Mouse (Mus musculus) heart, embryonic 11.5 days (tissue): ENCODE results near the gene Slpi. TPM values are rescaled to one million over a fixed set of nuclear protein-coding genes. Genes with fewer than 3 reads are reported as not detected.
"Not testable (repeated sequence)": the region's sequence is repeated elsewhere in the genome, so short reads cannot be mapped to it uniquely, and the experiment has no call there.

ENCODE experiments used
- ATAC-seq: fragments of 200-750 bp; cut with Nextera tagmentation; replicated peaks from 2 replicates; pipeline ENCODE4 v1.8.0; 2017; ENCODE audit warnings: moderate library complexity; ENCODE audit not compliant: insufficient number of reproducible peaks, low FRiP score, low TSS enrichment
- H3K27ac ChIP-seq: fragments of 300-500 bp; sonication (generic); 2 replicates; pipeline ENCODE4 v1.5.1; 2014; ENCODE audit warnings: mild to moderate bottlenecking, low read depth, low read length
- H3K27me3 ChIP-seq: fragments of 300-500 bp; sonication (generic); 2 replicates; pipeline ENCODE4 v1.6.1; 2014; ENCODE audit warnings: mild to moderate bottlenecking, low read length, mixed read lengths; ENCODE audit not compliant: control insufficient read depth, insufficient read depth
- H3K36me3 ChIP-seq: fragments of 300-500 bp; sonication (generic); 2 replicates; pipeline ENCODE4 v1.6.1; 2014; ENCODE audit warnings: mild to moderate bottlenecking, low read length, moderate library complexity, mixed read lengths; ENCODE audit not compliant: control insufficient read depth, insufficient read depth
- H3K4me1 ChIP-seq: fragments of 300-500 bp; sonication (generic); 2 replicates; pipeline ENCODE4 v1.6.1; 2014; ENCODE audit warnings: low read length; ENCODE audit not compliant: control insufficient read depth, insufficient read depth
- H3K4me2 ChIP-seq: fragments of 300-500 bp; sonication (generic); 2 replicates; pipeline ENCODE4 v1.6.1; 2014; ENCODE audit warnings: mild to moderate bottlenecking, moderate library complexity
- H3K4me3 ChIP-seq: fragments of 300-500 bp; sonication (generic); 2 replicates; pipeline ENCODE4 v1.5.1; 2014; ENCODE audit warnings: low read depth, low read length
- H3K9ac ChIP-seq: fragments of 300-500 bp; sonication (generic); 2 replicates; pipeline ENCODE4 v1.6.1; 2014; ENCODE audit warnings: mild to moderate bottlenecking, low read depth, low read length, moderate library complexity
- H3K9me3 ChIP-seq: fragments of 300-500 bp; sonication (generic); replicated peaks from 2 replicates; pipeline ENCODE4 v1.6.1; 2016; ENCODE audit warnings: low read length; ENCODE audit not compliant: control insufficient read depth
- WGBS: fragments of 180-500 bp; shearing (Covaris S2); extraction: QIAGEN DNeasy Blood & Tissue Kit; methylation state at CpG from one replicate; pipeline ENCODE4 v1.1.7; 2014; ENCODE audit not compliant: insufficient replicate concordance; 5-methylcytosine and 5-hydroxymethylcytosine counted together
- polyA plus RNA-seq: library from polyadenylated mRNA; unstranded; fragments of >200 nt; fragmentation: Nextera tagmentation; extraction: Ambion mirVana; gene quantifications from 2 replicates; pipeline ENCODE4 v1.2.1, GENCODE M21; 2014

The Slpi gene
- polyA plus RNA-seq, 1 experiment from 2014 or later, result 0.97 TPM

- WGBS, result 65% methylated on average over 5 of the region's 5 CpGs
Observed at GRCm38 (mm10) chr2:164359668-164360067, 29.2 kb downstream of the Slpi start.

GRCm38 (mm10) chr2:164359031-164359430 lies 29.9 kb downstream of the Slpi start:
- Histone ChIP-seq H3K36me3 (no peaks in the 10 kb centered on the region), H3K27me3 (peaks cover 7% of the 10 kb centered on the region), H3K9ac (no peak overlapping the region), H3K4me1 (no peaks in the 10 kb centered on the region), H3K4me2 (no peak overlapping the region), H3K9me3 (no peaks in the 10 kb centered on the region), H3K27ac (no peak overlapping the region), H3K4me3 (no peak overlapping the region)
- 83% methylated on average over 5 of the region's 5 CpGs for WGBS
- no peak for ATAC-seq

More at GRCm38 (mm10) chr2:164359668-164360067, 29.2 kb downstream of the Slpi start:
- no peaks in the 10 kb centered on the region for H3K36me3 ChIP-seq
- H3K9me3 ChIP-seq, result no peaks in the 10 kb centered on the region
- no peak overlapping the region for H3K27ac ChIP-seq
- H3K9ac ChIP-seq, result no peak overlapping the region
- H3K4me3 ChIP-seq, result no peak overlapping the region
- H3K4me2 ChIP-seq, result no peak overlapping the region
- H3K4me1 ChIP-seq, result no peaks in the 10 kb centered on the region
- no peak for ATAC-seq
- peaks cover 7% of the 10 kb centered on the region for H3K27me3 ChIP-seq

DNA sequence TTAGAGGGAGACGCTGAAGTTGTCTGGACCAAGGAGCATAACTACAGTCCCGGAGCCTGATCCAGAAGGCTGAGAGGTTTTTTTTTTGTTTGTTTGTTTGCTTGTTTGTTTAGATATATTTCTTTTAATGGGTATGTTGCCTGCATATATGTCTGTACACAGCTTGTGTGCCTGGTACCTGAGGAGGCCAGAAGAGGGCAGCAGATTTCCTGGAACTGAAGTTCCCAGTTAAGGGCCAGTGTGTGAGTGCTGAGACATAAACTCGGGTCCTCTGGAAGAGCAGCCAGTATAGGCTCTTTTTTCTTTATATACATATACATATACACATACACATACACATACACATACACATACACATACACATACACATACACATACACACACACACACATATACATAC lies 30.5 kb downstream of the Slpi start:
- Histone ChIP-seq H3K9ac (no peak overlapping the region), H3K4me3 (no peak overlapping the region), H3K9me3 (no peaks in the 10 kb centered on the region), H3K4me2 (no peak overlapping the region), H3K4me1 (no peaks in the 10 kb centered on the region), H3K36me3 (no peaks in the 10 kb centered on the region), H3K27ac (no peak overlapping the region), H3K27me3 (peaks cover 7% of the 10 kb centered on the region)
- WGBS, result 79% methylated on average over 3 of the region's 3 CpGs
- no peak for ATAC-seq

DNA sequence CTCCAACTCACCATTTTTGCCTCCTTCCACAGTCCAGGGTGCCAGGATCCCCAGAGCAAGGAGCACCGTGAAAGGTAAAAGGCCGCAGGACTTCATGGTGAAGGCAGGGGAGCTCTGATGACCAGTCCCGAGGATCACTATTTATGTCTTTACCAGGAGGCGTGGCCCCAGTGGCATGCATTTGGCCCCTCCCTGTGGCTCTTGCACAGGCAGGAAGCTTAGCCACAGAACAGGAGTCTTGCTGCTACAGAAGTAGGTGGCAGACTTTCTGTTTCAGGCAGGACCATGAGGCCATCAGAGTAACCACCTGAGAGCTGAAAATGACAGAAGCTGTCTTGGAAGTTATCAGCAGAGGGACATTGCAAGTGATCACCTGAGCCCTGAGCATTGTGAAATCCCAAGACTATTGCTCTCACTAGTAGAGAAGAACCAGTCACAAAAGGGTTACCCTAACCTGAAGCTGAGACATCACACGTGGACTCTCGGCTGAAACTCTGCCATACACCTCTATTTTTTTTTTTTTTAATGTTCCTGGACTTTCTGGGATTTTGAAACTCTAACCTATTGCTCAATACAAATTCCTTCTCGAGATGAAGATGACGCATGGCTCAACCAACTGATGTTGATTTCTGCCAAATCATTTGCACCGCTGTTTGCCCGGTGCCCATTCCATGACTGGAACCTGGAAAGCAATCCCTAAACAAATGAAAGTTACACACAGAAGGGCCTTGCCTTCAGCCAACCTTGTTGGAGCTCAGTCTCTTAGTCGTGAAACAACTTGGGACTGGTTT lies 32.5 kb downstream of the Slpi start:
- ATAC-seq, result no peak

GRCm38 (mm10) chr2:164353356-164353755 lies 35.5 kb downstream of the Slpi start:
- H3K4me1 ChIP-seq, result no peaks in the 10 kb centered on the region
- WGBS, result 78% methylated on average over 11 of the region's 11 CpGs
- no peak overlapping the region for H3K27ac ChIP-seq
- no peak overlapping the region for H3K9ac ChIP-seq
- no peak for ATAC-seq
- no peak overlapping the region for H3K4me2 ChIP-seq
- no peaks in the 10 kb centered on the region for H3K36me3 ChIP-seq
- H3K27me3 ChIP-seq, result peaks cover 3% of the 10 kb centered on the region; the same call in 1 of the 2 replicates
- H3K9me3 ChIP-seq, result no peaks in the 10 kb centered on the region
- H3K4me3 ChIP-seq, result no peak overlapping the region

More for the DNA sequence above, 32.5 kb downstream of the Slpi start:
- Histone ChIP-seq H3K36me3 (no peaks in the 10 kb centered on the region), H3K4me2 (no peak overlapping the region), H3K27me3 (peaks cover 7% of the 10 kb centered on the region), H3K9ac (no peak overlapping the region), H3K4me3 (no peak overlapping the region), H3K9me3 (no peaks in the 10 kb centered on the region), H3K4me1 (no peaks in the 10 kb centered on the region), H3K27ac (no peak overlapping the region)
- 76% methylated on average over 11 of the region's 11 CpGs for WGBS

DNA sequence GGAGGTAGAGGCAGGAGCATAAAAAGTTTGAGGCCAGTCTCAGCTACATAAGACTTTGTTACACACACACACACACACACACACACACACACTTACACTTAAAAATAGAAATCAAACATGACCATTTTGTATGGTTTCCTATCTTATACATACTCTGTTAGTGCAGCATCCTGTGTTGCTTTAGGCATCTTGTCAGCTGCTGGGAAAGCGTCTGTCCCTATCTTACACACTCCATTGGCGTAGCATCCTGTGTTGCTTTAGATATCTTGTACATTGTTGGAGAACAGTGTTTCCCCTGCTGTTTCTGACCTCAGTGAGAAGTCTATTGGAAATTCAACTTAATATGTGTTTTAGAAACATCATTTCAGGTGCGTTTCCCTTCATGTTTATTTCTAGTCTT lies 36.2 kb downstream of the Slpi start:
- no peaks in the 10 kb centered on the region for H3K4me1 ChIP-seq
- H3K4me3 ChIP-seq, result no peak overlapping the region
- no peaks in the 10 kb centered on the region for H3K9me3 ChIP-seq
- no peak overlapping the region for H3K27ac ChIP-seq
- no peak overlapping the region for H3K4me2 ChIP-seq
- H3K36me3 ChIP-seq, result no peaks in the 10 kb centered on the region
- 67% methylated on average over 3 of the region's 3 CpGs for WGBS
- peaks cover 3% of the 10 kb centered on the region; the same call in 1 of the 2 replicates for H3K27me3 ChIP-seq
- no peak for ATAC-seq
- H3K9ac ChIP-seq, result no peak overlapping the region

GRCm38 (mm10) chr2:164348980-164349379 lies 39.9 kb downstream of the Slpi start:
- 82% methylated on average over 3 of the region's 3 CpGs for WGBS

GRCm38 (mm10) chr2:164347697-164348096 lies 41.2 kb downstream of the Slpi start:
- not testable (repeated sequence) for ATAC-seq, H3K27ac ChIP-seq

More at GRCm38 (mm10) chr2:164348980-164349379, 39.9 kb downstream of the Slpi start:
- H3K4me2 ChIP-seq, result no peak overlapping the region
- no peak overlapping the region for H3K4me3 ChIP-seq
- H3K27me3 ChIP-seq, result no peaks in the 10 kb centered on the region
- H3K36me3 ChIP-seq, result no peaks in the 10 kb centered on the region
- H3K9ac ChIP-seq, result no peak overlapping the region
- no peak overlapping the region for H3K27ac ChIP-seq
- no peaks in the 10 kb centered on the region for H3K4me1 ChIP-seq
- ATAC-seq, result no peak
- no peaks in the 10 kb centered on the region for H3K9me3 ChIP-seq

DNA sequence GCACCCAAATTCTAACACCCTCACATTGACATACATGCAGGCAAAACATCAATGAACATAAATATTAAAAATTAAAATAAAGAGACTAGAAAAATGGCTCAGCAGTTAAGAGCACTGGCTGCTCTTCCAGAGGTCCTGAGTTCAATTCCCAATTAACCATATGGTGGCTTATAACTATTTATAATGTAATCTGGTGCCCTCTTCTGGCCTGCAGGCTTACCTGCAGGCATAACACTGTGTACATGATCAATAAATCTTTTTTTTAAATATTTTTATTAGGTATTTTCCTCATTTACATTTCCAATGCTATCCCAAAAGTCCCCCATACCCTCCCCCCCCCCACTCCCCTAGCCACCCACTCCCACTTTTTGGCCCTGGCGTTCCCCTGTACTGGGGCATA lies 45.2 kb downstream of the Slpi start:
- not testable (repeated sequence) for ATAC-seq, H3K4me2 ChIP-seq, H3K9me3 ChIP-seq, H3K4me3 ChIP-seq, H3K4me1 ChIP-seq, H3K36me3 ChIP-seq, H3K27me3 ChIP-seq, H3K27ac ChIP-seq, H3K9ac ChIP-seq
- 83% methylated on average over 1 of the region's 1 CpGs for WGBS

More at GRCm38 (mm10) chr2:164347697-164348096, 41.2 kb downstream of the Slpi start:
- H3K4me3 ChIP-seq, H3K4me1 ChIP-seq, H3K27me3 ChIP-seq, H3K9ac ChIP-seq, H3K4me2 ChIP-seq, H3K36me3 ChIP-seq, H3K9me3 ChIP-seq: not testable (repeated sequence)
